Mouse (Mus musculus) C2C12 (cell line): ENCODE data around the gene Trim8. TPM values are rescaled to one million over a fixed set of nuclear protein-coding genes. Genes with fewer than 3 reads are reported as not detected.

Source experiments
- H3K27me3 ChIP-seq: one replicate; pipeline ENCODE4 v1.6.1; 2011; ENCODE audit not compliant: control insufficient read depth, insufficient read depth, insufficient read length
- H3K36me3 ChIP-seq: one replicate; pipeline ENCODE4 v1.6.1; 2011; ENCODE audit not compliant: control insufficient read depth, insufficient read depth
- H3K4me3 ChIP-seq: one replicate; pipeline ENCODE4 v1.5.1; 2011; ENCODE audit warnings: mild to moderate bottlenecking, control low read depth; ENCODE audit not compliant: poor library complexity, insufficient read depth, severe bottlenecking
- H3K79me2 ChIP-seq: one replicate; pipeline ENCODE4 v1.6.1; 2011; ENCODE audit not compliant: control insufficient read depth, insufficient read depth
- H3K79me3 ChIP-seq: one replicate; pipeline ENCODE4 v1.6.1; 2011; ENCODE audit warnings: low read depth, control low read depth
- H3ac ChIP-seq: one replicate; pipeline ENCODE3; 2011; ENCODE audit warnings: low read depth; ENCODE audit not compliant: control insufficient read depth, insufficient read length
- CEBPB ChIP-seq: IDR thresholded peaks from one replicate; pipeline ENCODE4 v1.6.1; 2011; ENCODE audit warnings: low read depth, mild to moderate bottlenecking, control low read depth, moderate library complexity
- CTCF ChIP-seq: IDR thresholded peaks from one replicate; pipeline ENCODE4 v1.5.1; 2011; ENCODE audit not compliant: control insufficient read depth, insufficient read depth, insufficient read length
- FOSL1 ChIP-seq: IDR thresholded peaks from one replicate; pipeline ENCODE4 v1.8.0; 2011; ENCODE audit warnings: mild to moderate bottlenecking, low read length; ENCODE audit not compliant: poor library complexity, insufficient read depth, severe bottlenecking
- MAX ChIP-seq: IDR thresholded peaks from one replicate; pipeline ENCODE4 v1.6.1; 2011; ENCODE audit warnings: mild to moderate bottlenecking, control low read depth
- MYOD1 ChIP-seq: IDR thresholded peaks from one replicate; pipeline ENCODE4 v1.6.1; 2011; ENCODE audit warnings: low read depth; ENCODE audit not compliant: control insufficient read depth, insufficient read length
- MYOG ChIP-seq: IDR thresholded peaks from one replicate; pipeline ENCODE4 v1.6.1; 2011; ENCODE audit not compliant: control insufficient read depth, insufficient read length; ENCODE audit errors: extremely low read depth
- USF1 ChIP-seq: IDR thresholded peaks from one replicate; pipeline ENCODE4 v1.6.1; 2011; ENCODE audit warnings: low read depth, mild to moderate bottlenecking, control low read depth, moderate library complexity
- polyA plus RNA-seq: library from polyadenylated mRNA; unstranded; fragments of >200 nt; fragmentation: generic; extraction: Trizol; gene quantifications from one replicate; pipeline ENCODE4 v1.2.1, GENCODE M21; 2012; ENCODE audit warnings: missing spikeins

Trim8 gene
- polyA plus RNA-seq, 1 experiment, result 26.8 TPM

GRCm38 (mm10) chr19:46500581-46501341 lies 741 bp upstream of the Trim8 start:
- peaks cover 30% of the 10 kb centered on the region for H3K79me3 ChIP-seq
- peak overlapping the region; percentile 79 for H3ac ChIP-seq
- H3K27me3 ChIP-seq, result no peaks in the 10 kb centered on the region
- H3K79me2 ChIP-seq, result peaks cover 42% of the 10 kb centered on the region
- peak overlapping the region; percentile 91 for H3K4me3 ChIP-seq
- TF ChIP-seq USF1 (no peak), CTCF (no peak), CEBPB (no peak)
- H3K36me3 ChIP-seq, result peaks cover 18% of the 10 kb centered on the region

- Histone ChIP-seq H3ac (peak overlapping the region; percentile 80), H3K79me3 (peaks cover 43% of the 10 kb centered on the region), H3K36me3 (peaks cover 31% of the 10 kb centered on the region), H3K79me2 (peaks cover 55% of the 10 kb centered on the region), H3K27me3 (no peaks in the 10 kb centered on the region), H3K4me3 (peak overlapping the region; percentile 91)
- TF ChIP-seq CEBPB, result no peak
- TF ChIP-seq MAX, result no peak
- TF ChIP-seq USF1, result no peak
- no peak for TF ChIP-seq FOSL1
- TF ChIP-seq MYOD1, result no peak
- TF ChIP-seq CTCF, result no peak
- TF ChIP-seq MYOG, result no peak
Observed at GRCm38 (mm10) chr19:46502069-46502455, 560 bp downstream of the Trim8 start.

GRCm38 (mm10) chr19:46502471-46503166 lies 1.1 kb downstream of the Trim8 start:
- Histone ChIP-seq H3ac (peak overlapping the region; percentile 80), H3K4me3 (peak overlapping the region; percentile 91), H3K27me3 (no peaks in the 10 kb centered on the region), H3K79me3 (peaks cover 48% of the 10 kb centered on the region), H3K79me2 (peaks cover 61% of the 10 kb centered on the region), H3K36me3 (peaks cover 36% of the 10 kb centered on the region)
- TF ChIP-seq MYOD1 (no peak), CTCF (peak; percentile 72), CEBPB (no peak), MAX (peak; percentile 59)

DNA sequence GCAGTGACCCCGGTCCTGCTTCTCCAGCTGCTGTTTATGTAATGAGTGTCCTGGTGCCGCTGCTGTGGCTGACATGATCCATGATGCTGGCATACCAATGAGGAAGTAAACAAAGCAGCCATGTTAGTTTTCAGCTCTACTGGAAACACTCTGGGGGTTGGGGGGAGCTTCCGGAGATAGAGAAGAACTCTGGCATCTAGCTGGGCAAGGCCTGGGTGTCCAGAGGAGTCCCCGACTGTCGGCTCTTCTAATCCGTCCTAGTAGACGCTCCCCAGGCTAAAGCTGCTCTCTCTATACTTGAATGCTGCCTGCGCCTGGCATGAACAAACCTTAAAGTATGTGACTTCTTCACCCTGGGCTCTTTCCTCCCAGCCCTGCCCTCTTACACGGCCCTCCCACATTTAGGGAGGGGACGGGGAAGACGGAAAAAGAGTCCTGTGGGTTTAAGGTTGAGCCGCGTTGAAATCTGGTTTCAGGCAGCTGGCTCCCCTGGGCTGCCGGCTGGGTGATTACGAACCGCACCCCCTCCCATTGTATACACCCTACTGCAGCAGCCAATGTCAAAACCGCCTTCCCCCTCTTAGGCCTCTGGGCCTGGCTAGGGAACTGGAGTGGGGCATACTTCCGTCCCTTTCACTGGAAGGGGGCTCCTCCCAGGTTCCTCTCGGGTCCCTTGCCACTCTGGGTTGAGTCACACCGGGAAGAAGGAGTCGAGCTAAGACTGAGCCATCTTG lies 2.0 kb downstream of the Trim8 start:
- peaks cover 57% of the 10 kb centered on the region for H3K79me3 ChIP-seq
- H3K79me2 ChIP-seq, result peaks cover 70% of the 10 kb centered on the region
- H3K27me3 ChIP-seq, result no peaks in the 10 kb centered on the region
- H3K4me3 ChIP-seq, result peak overlapping the region; percentile 91
- H3K36me3 ChIP-seq, result peaks cover 45% of the 10 kb centered on the region
- H3ac ChIP-seq, result peak overlapping the region; percentile 80
- TF ChIP-seq MYOG, result no peak
- TF ChIP-seq CTCF, result no peak
- TF ChIP-seq MYOD1, result peak; percentile 68
- peak; percentile 49 for TF ChIP-seq MAX
- no peak for TF ChIP-seq CEBPB

GRCm38 (mm10) chr19:46504085-46504552 lies 2.6 kb downstream of the Trim8 start:
- Histone ChIP-seq H3K79me3 (peaks cover 63% of the 10 kb centered on the region), H3K4me3 (peak overlapping the region; percentile 91), H3K79me2 (peaks cover 76% of the 10 kb centered on the region), H3K36me3 (peaks cover 48% of the 10 kb centered on the region), H3ac (peak overlapping the region; percentile 72), H3K27me3 (no peaks in the 10 kb centered on the region)
- TF ChIP-seq FOSL1 (no peak), MYOG (no peak), CTCF (no peak), MYOD1 (no peak), MAX (no peak), USF1 (no peak), CEBPB (no peak)
